Mouse (Mus musculus): ENCODE results near the gene Pgap1.

Pgap1 gene

DNA sequence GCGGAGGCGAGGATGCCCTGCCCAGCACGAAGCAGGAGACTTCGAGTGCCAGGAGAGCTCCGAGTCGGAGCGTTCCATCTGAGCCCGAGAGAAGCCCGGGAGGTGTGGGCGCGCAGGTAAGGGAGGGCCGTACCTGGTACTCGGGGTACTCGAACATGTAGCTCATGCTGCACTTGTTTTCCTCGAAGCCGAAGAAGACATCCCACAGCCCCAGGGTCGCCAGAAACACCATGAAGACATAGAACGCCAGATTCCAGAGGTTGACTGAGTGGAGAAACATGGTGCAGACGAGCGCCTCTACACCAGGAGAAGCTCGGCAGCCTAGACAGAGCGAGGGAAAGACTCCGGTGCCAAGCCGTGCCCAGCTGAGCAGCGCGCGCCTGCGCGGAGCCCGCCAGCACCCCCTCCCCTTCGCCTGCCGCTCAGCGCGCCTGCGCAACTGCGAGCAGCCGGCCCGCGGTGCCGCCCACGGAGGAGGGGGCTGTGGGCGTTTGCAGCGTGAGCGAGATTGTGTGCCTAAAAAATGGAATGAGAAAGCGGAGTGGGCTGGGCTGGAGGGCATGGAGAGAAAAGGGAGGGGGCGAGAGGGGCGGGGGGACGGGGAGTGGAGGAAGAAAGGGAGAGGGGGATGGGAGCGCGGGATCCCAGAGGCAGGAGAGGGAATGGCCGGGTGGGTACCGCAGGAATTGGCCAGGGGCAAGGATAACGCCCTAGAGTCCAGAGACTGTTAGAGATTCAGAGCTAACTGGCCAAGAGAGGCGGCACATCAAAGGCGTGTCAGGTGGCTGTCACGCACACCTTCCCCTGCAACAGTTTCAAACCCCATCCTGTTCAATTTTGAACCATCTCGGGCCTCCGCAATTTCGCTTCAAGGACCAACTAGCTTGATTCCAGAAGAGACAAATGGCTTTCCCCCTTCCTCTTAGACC lies at the start of gene Pgap1:
Pgap1 (minus strand) TSS at position 384 of the 929 bp plus-strand sequence.
- DNase-seq, result peak; percentile 88

DNA sequence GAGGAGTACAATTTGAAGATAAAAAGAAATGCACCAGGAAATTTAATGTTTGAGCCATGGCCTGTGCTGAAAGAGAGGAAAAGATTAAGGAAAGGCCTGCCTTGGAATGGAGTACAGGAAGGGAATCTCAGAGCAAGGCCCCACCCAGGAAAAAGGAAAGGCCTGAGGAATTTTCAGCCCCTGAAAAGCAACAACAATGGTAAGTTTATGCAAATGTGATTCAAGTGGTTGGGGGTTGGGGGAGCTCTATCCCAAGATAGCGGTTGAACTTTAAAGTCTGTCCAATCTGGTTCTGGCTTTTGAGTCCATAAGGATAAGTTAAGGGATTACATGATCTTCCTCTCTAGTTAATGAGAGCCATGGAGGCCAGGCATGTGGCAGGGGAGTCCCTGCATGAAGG lies 49.5 kb upstream of the Pgap1 start:
- DNase-seq, result no peak

DNA sequence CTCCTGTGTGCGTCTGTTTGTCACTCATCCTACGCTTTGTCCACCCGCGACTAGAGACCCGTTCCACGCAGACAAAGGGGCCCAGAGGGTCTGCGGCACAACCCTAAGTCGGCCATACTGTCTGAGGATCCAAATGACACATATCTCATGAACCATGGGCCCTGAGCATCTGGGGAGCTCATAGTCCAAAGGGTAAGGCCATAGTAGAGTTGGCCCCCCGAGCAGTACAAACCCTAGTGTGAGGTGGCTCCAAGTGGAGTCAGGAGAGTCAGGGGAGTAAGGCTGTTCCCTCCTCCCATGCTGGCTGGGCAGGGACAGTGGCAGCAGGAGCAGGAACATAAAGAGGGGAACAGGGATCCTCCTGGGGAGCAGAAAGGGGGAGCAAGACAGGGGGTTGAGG lies 44.2 kb upstream of the Pgap1 start:
- no peak for DNase-seq

DNA sequence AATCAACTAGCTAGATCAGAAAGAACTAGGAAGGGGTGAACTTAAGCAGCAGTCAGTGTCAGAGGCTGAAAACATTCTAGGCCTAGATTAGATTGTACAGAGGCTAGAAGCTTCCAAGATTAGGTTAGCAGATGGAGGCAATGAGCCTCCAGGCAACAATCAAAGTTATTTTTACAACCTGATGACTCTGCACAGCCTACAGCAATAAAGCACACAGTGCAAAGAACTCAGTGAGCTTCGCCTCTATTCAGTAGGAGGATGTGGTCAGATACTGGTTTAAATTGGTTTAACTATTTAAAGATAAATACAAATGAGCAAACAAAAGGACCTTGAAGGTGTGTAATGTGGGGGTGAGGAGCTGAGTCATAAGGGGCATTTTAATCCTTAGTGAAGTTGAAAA lies 42.8 kb upstream of the Pgap1 start:
- DNase-seq, result no peak

DNA sequence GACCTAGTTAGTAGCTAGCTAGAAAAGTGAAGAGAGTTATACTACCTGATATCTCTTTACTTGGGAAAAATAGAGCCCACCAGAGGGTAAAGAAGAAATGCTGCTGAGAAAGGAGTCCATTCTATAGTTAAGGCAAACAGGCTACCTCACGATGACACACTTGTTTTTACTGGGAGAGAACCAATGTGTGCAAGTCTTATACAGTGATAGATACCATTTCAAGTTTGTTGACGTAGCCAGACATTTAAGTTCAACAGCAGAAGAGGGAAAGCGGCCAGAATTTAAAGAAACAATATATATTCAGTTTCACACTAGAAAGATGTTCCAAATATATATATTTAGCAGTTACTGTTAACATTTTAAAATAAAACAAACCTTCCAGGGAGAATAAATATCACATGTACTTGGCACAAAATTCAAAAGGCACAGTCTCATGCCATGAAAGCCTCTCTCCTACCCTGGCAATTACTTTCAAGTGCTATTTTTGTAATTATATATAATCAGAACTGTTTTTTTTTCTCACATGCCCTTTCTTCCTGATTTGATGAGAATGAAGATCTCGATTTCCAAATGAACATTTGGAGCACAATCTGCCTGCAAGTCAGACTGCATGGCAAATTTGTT lies 40.2 kb upstream of the Pgap1 start:
- DNase-seq, result no peak

DNA sequence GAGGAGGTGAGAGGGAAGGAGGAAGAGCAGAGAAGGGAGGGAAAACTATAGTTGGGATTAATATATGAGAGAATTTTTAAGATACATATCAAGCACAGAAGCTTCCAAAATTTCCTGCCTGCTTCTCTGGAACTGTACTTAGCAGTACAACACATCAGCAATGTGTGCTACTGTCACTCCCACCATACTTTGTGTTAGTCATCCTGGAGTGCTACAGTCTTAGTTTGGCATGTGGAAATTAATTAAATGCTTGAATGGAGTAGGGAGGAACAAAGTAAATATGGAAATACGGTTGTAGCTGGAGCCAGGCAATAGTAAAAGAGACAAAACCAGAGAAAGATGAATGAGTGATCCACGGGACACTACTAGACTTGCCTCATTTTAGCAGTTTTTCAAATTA lies 38.7 kb upstream of the Pgap1 start:
- DNase-seq, result no peak

DNA sequence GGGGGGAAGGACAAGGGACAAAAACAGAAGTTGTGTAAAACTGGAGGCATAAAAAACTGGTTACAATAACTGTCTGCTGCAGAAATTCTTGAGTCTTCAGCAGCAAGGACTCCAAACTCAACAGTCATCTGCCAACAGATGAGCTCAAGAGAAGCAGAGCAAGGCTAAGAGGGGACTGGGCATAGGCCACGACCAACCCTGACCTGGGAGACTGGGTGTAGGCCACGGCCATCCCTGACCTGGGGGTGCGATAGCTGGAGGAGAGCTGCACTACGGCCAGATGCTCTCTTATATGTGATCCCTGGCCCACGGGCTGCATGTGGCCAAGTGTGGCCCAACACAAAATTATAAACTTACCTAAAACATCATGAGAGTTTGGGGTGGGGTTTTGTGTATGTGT lies 29.6 kb upstream of the Pgap1 start:
- no peak for DNase-seq

DNA sequence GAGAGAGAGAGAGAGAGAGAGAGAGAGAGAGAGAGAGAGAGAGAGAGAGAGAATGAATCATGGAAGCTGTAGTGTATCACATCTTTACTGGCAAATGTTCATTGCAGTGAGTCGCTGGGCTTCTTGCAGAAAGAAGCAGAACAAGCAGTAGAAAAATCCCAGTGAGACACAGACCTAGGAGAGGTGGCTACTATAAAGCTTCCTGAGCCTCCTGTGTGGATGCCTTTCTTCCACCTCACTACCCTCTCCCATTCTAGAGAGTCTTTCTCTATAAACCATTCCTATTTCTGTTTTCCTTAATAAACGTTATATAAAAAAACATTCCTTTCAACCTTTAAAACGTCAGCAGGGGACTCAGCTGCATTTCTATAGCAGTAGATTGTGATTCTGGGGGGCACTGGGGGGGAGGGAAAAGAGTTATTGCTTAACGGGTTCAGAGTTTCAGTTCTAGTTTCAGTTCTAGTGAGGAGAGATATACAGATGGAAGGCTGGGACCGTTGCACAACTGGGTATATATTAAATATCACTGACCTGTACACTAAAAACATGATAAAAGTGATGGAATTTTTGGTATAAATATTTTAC lies 28.6 kb upstream of the Pgap1 start:
- DNase-seq, result no peak

DNA sequence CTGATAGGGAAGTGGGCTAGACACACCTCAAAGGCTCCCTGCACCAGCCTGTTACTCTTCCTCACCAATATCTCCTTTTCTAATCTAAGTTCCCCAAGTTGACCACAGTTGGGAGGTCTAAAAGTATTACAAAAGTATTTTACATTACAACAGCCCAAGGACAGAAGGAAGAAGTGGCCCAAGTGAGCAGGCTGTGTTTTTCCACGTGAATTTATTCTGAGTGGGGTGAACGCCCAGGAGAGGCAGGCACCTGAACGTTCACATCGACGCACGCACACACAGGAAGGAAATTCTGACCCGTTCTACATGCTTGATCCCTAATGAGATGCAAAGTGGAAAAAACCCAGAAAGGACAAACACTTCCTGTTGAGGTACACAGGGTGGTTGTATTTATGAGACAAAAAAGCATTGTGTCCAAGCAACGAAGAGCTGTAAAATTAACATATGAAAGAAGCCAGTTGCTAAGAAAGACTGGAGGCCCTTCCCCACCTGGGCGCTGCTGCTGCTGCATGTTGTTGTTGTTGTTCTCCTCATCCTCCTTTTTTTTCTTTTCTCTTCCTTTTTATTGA lies 27.9 kb upstream of the Pgap1 start:
- DNase-seq, result peak; percentile 31

DNA sequence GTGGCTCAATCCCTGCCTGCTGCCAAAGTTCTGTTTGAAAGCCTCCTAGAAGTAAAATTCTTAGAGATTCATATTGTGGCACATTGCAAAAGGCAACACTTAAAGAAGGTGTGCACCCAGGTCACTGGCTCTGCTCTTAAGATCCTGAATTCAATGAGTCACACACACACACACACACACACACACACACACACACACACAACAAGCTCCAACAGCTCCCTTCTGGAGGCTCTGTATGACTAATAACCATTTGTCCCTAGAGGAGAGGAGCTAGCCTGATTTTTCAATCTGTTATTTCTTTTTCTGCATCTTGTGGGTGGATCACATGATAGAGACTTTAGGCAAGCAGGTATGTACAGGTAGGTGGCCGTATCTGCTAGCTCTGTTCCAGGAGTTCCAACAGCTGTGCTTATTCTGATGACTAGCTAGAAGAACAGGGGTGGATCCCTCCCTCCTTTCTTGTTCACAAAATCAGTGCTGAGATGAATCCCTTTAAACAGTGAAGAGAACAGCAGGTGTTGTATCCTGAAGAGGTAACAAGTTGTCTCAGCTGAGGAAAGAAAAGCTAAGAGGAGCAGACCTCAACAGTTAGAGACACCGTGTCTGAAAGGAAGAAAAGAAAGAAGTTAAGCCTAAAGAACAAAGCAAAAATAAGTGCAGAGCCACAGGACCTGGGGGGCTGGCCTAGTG lies 27.2 kb upstream of the Pgap1 start:
- no peak for DNase-seq

DNA sequence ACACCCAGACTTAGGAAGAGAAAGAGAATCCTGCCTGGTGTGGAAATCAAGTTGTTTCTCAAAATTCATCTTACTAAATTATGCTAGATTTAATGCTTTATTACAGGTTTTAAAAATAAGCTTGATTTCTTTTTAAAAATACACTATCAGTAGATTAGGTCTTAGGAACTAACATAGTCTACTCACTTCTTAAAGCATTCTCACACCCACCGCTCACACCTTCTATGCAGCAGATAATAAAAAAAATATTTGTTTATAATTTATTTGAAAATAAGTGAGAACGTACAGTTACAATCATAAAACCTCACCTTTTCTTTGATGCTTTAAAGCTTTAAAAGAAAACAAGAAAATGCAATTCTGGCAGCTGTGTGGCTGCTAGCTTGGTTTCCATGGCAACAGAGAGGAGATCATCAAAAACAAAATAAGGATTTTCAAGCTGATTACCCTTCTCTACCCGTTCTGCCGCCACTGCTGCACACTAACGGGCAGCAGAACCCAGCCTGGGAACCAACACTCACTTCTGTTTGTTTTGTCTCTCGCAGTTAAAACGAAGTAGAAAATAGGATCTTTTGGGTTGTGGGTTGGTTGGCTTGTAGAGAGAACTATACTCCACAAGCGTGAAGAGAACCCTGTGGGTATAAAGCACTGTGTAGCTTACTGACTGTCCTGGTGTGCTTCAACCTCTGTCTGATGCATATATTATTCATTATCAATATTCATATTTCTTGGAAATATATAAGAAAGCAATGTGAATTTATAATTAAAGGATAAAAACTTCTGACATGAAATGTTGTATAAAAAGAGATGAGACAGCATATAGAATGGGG lies 21.1 kb upstream of the Pgap1 start:
- no peak for DNase-seq

DNA sequence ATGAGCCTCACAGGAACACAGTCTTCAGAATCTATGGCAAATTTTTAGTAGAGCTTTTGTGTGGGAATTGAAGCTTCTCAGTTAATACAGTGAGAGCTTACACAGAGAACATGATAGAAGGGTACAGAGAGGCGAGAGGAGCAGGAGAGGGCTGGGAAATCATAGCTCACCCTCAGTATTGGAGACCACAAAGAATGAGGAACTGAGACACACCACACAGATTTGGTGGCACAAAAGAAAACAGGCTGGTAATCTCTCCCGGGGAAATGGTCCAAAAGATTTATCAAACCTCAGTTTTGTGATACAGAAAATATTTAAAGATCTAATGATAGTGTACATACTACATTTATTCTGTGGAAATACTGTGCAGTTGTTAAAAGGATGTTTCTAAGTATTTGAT lies 11.6 kb upstream of the Pgap1 start:
- no peak for DNase-seq

DNA sequence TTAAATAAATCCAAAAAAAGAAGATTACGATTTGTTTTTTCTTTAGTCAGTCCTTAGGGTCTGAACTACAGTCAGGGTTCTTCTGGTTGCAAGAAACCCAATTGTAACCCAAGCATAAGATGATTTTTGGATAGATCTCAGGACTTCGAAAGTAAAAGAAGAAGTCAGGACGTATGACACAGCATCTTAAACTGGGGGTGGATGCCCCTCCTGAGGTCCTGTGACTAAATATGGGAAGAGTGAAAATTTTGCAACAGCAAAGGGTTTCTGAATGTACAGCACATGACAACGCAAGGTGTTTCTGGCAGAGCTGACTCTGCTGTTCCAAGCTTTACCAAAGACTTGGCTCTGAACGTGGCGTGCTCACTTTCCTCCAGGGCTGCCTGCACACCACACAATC lies 6.4 kb upstream of the Pgap1 start:
- no peak for DNase-seq

DNA sequence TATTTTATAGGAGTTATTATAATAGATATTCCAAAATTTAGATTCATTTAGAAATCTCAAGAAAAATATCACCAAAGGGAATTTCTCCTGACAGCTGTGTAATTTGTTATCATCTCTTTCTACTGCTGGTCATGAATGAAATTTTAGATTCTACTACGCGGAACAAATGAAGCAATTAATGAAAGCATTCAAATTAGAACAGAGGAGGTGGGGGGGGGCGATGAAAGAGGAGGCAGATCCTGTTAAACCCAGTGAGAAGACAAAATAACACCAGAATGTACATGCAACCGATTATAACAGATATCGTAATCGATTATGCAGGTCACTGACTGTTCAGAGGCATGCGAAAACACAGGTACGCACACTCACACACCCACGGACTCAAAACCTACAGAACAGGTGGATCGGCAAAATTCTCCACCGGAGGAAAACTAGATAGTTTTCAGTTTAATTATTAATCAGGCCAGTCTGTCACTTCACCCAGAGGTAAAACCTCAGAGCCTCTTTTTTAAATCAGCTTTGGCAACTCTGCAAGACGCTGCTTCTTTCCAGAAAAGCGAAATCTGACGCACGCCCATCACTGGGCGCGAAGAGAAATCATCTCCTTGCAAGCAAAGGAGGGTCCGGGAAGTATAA lies 780 bp downstream of the Pgap1 start:
- peak; percentile 42 for DNase-seq

DNA sequence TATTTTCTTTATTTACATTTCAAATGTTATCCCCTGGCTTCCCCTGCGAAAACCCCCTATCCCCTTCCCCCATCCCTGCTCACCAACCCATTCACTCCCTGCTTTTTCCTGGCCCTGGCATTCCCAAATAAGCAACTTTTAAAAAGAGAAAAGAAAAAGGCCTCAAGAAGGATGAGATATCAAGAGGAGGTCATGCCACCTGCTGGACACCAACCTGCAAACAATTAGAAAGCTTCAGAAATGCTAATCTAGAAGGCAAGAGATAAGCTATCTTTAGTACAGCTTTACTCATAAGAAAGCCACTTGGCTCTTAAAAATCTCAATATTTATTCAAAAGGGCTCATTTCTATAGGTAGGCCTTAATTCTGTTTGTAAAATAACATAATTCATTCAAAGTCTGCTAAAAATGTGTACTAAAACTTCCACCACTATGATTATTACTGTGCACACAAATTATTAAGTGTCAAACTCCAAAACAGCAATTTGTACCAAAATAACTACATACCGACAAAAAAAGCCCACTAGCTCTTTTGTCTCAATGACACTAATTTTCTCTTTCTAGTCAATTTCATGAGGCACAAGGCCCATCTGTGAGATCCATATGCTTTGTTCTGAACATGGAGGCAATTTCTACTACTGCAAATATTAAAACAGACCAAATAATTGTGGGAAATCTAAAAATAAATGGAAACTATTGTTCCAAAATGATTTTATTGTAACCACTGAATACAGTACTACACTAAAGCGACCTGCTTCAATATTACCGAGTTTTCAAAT lies 1.9 kb downstream of the Pgap1 start:
- DNase-seq, result no peak

DNA sequence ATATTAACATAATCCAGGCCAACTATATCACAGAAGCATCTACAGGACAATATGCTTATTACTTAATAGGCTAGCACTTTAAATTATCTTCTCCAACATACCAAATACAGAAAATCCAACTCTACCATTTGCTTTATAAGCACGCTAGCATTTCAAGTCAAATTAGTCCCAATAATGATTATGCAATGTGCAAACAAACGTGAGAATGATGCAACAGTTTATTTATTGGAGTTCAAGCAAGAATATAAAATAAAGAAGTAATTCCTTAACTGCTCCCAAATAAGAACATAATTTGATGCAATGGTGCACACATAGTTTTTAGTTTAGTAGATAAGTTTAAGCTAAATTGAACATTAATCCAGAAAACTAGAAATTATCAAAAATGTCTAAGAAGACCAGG lies 4.9 kb downstream of the Pgap1 start:
- no peak for DNase-seq

DNA sequence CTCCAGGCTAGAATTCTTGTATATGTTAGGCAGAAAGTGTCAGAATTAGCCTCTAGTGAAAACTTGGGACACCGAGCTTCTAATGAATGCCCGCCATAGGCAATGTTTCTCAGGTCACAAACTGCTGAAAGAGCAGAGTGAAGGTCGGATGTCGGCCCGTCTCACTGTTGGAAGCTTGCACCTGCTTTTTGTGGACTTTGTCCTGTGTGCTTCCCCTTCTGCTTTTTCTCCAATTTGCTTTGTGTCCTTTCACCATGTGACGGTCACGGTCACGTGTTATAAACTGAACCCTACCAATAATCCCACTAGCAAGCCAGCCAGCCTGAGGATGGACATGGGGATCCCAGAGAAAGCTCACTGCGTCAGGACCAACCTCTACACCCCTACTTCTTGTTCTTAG lies 12.3 kb downstream of the Pgap1 start:
- peak; percentile 33 for DNase-seq

DNA sequence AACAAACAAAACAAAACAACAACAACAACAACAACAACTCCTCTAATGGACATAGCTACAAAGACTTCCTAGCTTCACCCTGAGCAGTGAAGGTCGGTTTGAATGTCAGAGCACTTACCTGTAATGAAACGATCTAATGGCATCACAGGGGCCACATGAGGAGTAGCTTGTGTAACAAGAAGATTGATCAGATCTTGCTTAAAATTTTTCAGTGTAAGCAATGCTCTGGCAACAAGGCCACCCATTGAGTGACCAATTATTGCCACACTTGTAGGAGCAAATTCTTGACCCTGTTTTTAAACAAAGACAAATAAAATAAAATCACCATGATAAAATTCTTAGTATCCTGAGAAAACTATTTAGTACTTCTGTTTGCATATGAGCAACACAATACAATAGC lies 14.6 kb downstream of the Pgap1 start:
- DNase-seq, result no peak

DNA sequence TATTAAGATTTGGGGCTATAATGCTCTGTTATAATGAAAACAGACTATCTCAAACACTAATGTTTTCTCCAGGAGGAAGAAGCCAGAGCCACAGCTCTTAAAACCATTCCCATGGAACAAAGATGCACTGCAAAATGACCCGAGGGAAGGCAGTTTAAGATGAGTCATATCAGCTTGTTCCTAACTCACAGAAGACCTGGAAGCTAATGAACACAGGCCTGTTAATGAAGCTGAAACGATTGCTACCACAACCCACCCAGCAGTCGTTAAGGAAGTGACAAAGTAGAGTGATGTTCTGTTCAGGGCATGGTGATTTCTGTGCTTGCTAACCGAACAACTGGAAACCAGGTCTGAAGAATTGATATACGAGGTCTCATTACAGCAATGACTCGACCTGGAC lies 26.3 kb downstream of the Pgap1 start:
- DNase-seq, result no peak

DNA sequence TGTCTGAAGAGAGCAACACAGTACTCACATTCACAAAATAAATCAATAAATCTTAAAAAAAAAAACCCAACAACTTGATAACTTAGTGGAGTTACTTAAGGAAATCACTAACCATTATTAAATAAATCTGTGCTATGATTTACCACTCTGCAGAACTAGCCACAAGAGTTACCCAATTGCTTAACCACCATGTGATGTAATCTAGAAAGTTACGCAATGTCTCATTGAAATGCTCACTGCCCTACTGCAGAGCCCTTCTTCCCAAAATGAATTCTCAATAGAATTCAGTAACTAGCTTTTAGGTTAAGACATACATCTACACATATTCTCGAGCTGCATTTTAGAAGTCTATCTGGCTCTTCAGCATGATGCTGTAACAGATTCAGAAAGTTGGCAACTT lies 33.8 kb downstream of the Pgap1 start:
- DNase-seq, result no peak

DNA sequence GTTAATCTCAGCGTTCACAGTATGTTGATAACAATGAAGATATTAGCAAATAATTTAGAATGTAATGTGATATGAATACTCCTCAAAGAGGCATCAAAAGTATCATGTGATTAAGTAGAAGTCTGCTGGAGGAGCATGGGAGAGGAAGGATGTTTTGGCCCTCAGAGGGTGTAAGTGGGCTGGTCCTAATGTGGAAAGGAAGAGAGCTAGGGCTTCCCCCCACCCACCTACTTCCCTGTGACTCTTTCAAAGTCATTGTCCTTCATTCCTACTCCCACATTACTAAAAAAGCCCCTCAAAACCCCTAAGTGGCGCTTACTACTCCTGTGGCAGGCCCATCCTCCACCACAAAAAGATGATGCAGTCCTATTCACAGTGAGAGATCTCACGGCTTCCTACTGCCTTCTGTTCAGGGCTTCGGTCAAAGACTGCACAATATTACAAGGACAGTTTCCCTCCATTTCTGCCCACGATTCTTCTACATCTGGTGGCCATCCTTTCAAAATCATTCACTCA lies 37.4 kb downstream of the Pgap1 start:
- DNase-seq, result no peak

Measured in kidney, adult 11 months (tissue).